Mouse (Mus musculus) cortical plate, adult 2 months (tissue): ENCODE results near the gene Hspbp1.

Experiments used
- CTCF ChIP-seq: fragments of 200-500 bp; IDR thresholded peaks from 2 replicates; pipeline ENCODE4 v1.5.1; 2011; ENCODE audit warnings: mild to moderate bottlenecking, control low read depth, low read length; ENCODE audit not compliant: insufficient read depth; ENCODE audit errors: extremely low read depth
- POLR2A ChIP-seq: fragments of 200-500 bp; IDR thresholded peaks from 2 replicates; pipeline ENCODE4 v1.6.1; 2011; ENCODE audit warnings: mild to moderate bottlenecking, low read length, control low read depth; ENCODE audit not compliant: insufficient read depth; ENCODE audit errors: extremely low read depth

GRCm38 (mm10) chr7:4716955-4717354 lies 32.1 kb upstream of the Hspbp1 start:
- TF ChIP-seq POLR2A = no peak
- no peak for TF ChIP-seq CTCF
